ENCODE assay signal across 10 mouse cellular contexts in the genomic region with DNA sequence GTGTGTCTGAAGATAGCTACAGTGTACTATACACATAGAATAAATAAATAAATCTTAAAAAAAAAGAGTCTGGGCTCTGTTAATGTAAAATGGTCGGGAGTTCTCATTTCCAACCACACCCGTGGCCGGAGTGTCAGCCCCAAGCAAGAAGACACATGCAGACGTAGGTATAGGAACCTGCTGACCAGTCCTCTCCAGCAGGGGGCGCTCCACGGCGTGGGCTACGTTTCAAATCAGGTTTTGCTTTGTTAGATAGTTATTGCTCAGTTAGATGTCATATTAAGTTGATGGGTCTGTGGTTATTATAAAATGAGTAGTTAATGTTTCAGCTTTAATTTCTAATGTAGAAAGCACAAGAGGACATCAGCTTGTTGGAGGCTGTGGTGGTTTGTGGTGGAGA. TPM values are rescaled to one million over a fixed set of nuclear protein-coding genes. Genes with fewer than 3 reads are reported as not detected.
DNase-seq lines count a peak whose midpoint lies in the region; ATAC-seq and TF ChIP-seq lines count a peak whose summit lies in the region.
"Had no signal": no experiment of that assay in that cellular context is flagged by ENCODE, and none has a peak within 500 bp of the region (broad histone marks: within the 10 kb centered on the region; RNA-seq: fewer than 3 reads in every experiment).

No protein-coding gene starts in this region.

- no peak for DNase-seq in heart, postnatal 0 days (ENCODE audit: low spot score)
- DNase-seq in heart, adult 8-10 months (ENCODE audit: low spot score) = no peak
- peak; percentile 36 for DNase-seq in right cerebral cortex, postnatal 14 days
- DNase-seq in right cerebral cortex, postnatal 25 days = no peak
- peak; percentile 68 for DNase-seq in adrenal gland, postnatal 14 days
- DNase-seq in kidney, postnatal 4 days = peak; percentile 68 to 70
- peak; percentile 67 for DNase-seq in splenic B cell, adult 2 months (ENCODE audit: low read depth, low spot score)

- no peak for ATAC-seq in heart, postnatal 0 days (ENCODE audit: insufficient read depth, low read depth)
- no peak for ATAC-seq in forebrain, embryonic 13.5 days

- TF ChIP-seq CTCF in heart, postnatal 0 days (IDR thresholded peaks at IDR 0.05; ENCODE audit: low read depth) = peak; percentile 64

- H3K9ac ChIP-seq in heart, postnatal 0 days (replicated peaks; ENCODE audit: low read depth, low read length) = no peak overlapping the region
- no peak overlapping the region for H3K9ac ChIP-seq in forebrain, embryonic 13.5 days
- H3K9ac ChIP-seq: embryonic facial prominence, embryonic 15.5 days; limb, embryonic 13.5 days had no signal

- H3K36me3 ChIP-seq in heart, postnatal 0 days (replicated peaks; ENCODE audit: control insufficient read depth, insufficient read depth, low read length) = no peaks in the 10 kb centered on the region
- H3K36me3 ChIP-seq in splenic B cell, adult 2 months (ENCODE audit: control insufficient read depth, insufficient read depth, low read length, poor library complexity, severe bottlenecking) = no peaks in the 10 kb centered on the region
- peaks cover 5% of the 10 kb centered on the region; the same call in 1 of the 2 replicates for H3K36me3 ChIP-seq in forebrain, embryonic 13.5 days (ENCODE audit: poor library complexity, severe bottlenecking)

- no peak for TF ChIP-seq EP300 in heart, postnatal 0 days (IDR thresholded peaks at IDR 0.05; ENCODE audit: low read depth)

- 19% methylated on average over 8 of the region's 8 CpGs for WGBS in heart, postnatal 0 days
- WGBS in forebrain, embryonic 13.5 days = 33% methylated on average over 8 of the region's 8 CpGs

- H3K4me1 ChIP-seq in heart, postnatal 0 days (ENCODE audit: control insufficient read depth, insufficient read depth) = no peaks in the 10 kb centered on the region
- peaks cover 11% of the 10 kb centered on the region for H3K4me1 ChIP-seq in forebrain, embryonic 13.5 days

- no peak overlapping the region for H3K27ac ChIP-seq in heart, postnatal 0 days (ENCODE audit: low read depth)
- no peak overlapping the region for H3K27ac ChIP-seq in forebrain, embryonic 13.5 days
- H3K27ac ChIP-seq: embryonic facial prominence, embryonic 15.5 days; limb, embryonic 13.5 days had no signal

- H3K27me3 ChIP-seq in heart, postnatal 0 days (ENCODE audit: control insufficient read depth, insufficient read depth, low read length) = 0 out of 2 replicates have a peak, but pooled peaks cover 7% of the 10 kb centered on the region
- H3K27me3 ChIP-seq in splenic B cell, adult 2 months (ENCODE audit: control insufficient read depth, insufficient read depth, low read length, poor library complexity, severe bottlenecking) = no peaks in the 10 kb centered on the region
- no peaks in the 10 kb centered on the region for H3K27me3 ChIP-seq in forebrain, embryonic 13.5 days
- H3K27me3 ChIP-seq: embryonic facial prominence, embryonic 15.5 days had no signal

- no peak overlapping the region for H3K4me2 ChIP-seq in heart, postnatal 0 days (ENCODE audit: low read depth, low read length)
- H3K4me2 ChIP-seq in forebrain, embryonic 13.5 days = no peak overlapping the region
- H3K4me2 ChIP-seq: embryonic facial prominence, embryonic 15.5 days; limb, embryonic 13.5 days had no signal

- no peak overlapping the region for H3K4me3 ChIP-seq in heart, postnatal 0 days (ENCODE audit: low read depth, low read length)
- no peak overlapping the region for H3K4me3 ChIP-seq in forebrain, embryonic 13.5 days
- H3K4me3 ChIP-seq: embryonic facial prominence, embryonic 15.5 days; limb, embryonic 13.5 days had no signal

- H3K9me3 ChIP-seq in heart, postnatal 0 days (replicated peaks; ENCODE audit: control insufficient read depth, low read length) = no peaks in the 10 kb centered on the region
- H3K9me3 ChIP-seq in forebrain, embryonic 13.5 days (replicated peaks) = no peaks in the 10 kb centered on the region
- H3K9me3 ChIP-seq: embryonic facial prominence, embryonic 15.5 days; limb, embryonic 13.5 days had no signal

RNA-seq across cellular contexts. Expression of gene Zfp64, which starts 52.8 kb away (rescaled TPM):
- 15.4 and 19.9 TPM in 2 replicates for total RNA-seq in heart, postnatal 0 days (2014; rRNA removed; ENCODE audit: low replicate concordance)
- polyA plus RNA-seq in heart, postnatal 0 days (2015; fragmentation: Nextera tagmentation; extraction: Ambion mirVana) = 10.0 and 10.9 TPM in 2 replicates
- 1 to 10 TPM; 6.4 to 8.6 (median 7.9) TPM for total RNA-seq in heart, adult 8-10 months (2022)
- total RNA-seq in adrenal gland, postnatal 14 days (2021) = 17.2 and 19.7 TPM in 2 replicates
- polyA plus RNA-seq in forebrain, embryonic 13.5 days (2015; fragmentation: Nextera tagmentation; extraction: Ambion mirVana) = 28.9 and 30.5 TPM in 2 replicates

Comparison
In these comparisons a context has a peak if more than half of its experiments do, and no peak if none do; other contexts are left out.
1. DNase-seq: peak in right cerebral cortex, postnatal 14 days (single experiment), adrenal gland, postnatal 14 days (single experiment), kidney, postnatal 4 days (2 of 2) and splenic B cell, adult 2 months (single experiment); none in heart, postnatal 0 days (single experiment), heart, adult 8-10 months (single experiment) and right cerebral cortex, postnatal 25 days (single experiment).